Mouse (Mus musculus): ENCODE measurements around the gene Rims4.

DNA sequence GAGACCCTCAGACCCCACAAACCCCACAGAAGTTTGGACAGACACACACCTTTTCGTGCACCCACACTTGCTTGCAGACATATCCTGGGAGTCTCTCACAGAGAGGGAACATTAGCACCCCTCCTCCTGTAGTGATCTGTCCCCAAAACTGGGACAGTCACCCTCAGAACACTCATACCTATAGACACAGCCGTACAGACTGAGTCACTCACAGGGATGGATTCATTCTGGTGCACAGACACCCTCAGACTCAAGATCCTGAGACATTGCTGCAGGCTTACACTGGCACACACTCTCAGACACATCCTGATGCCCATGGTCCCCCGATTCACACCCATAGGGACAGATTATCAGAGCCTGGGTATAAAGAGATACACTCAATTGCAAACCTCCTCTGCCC is 1.1 kb upstream of the Rims4 start:
- TF ChIP-seq CHD2 (IDR thresholded peaks at IDR 0.05; ENCODE audit: low read length) (no peak), MAFK (IDR thresholded peaks at IDR 0.05; ENCODE audit: borderline replicate concordance, low read depth, low read length) (no peak), POLR2A (IDR thresholded peaks at IDR 0.05; ENCODE audit: control insufficient read depth in 1 of 2, insufficient read depth in 1 of 2, low read depth in 1 of 2, low read length in 2 of 2, poor library complexity in 1 of 2) (no peak), ZKSCAN1 (IDR thresholded peaks at IDR 0.05; ENCODE audit: low read depth, low read length) (no peak), ZMIZ1 (IDR thresholded peaks at IDR 0.05; ENCODE audit: low read depth, low read length) (no peak), MXI1 (IDR thresholded peaks at IDR 0.05; ENCODE audit: low read depth, low read length) (no peak), SMC3 (IDR thresholded peaks at IDR 0.05; ENCODE audit: low read depth, low read length) (no peak), JUND (IDR thresholded peaks at IDR 0.05; ENCODE audit: low read depth, low read length) (no peak), EP300 (IDR thresholded peaks at IDR 0.05; ENCODE audit: low read depth in 1 of 2, low read length in 2 of 2) (no peak), MAX (IDR thresholded peaks at IDR 0.05; ENCODE audit: low read length) (no peak)
